Mouse (Mus musculus) embryonic fibroblast, embryonic 13.5 days (primary cell): Measurements from ENCODE around the gene Rbms1. TPM values are rescaled to one million over a fixed set of nuclear protein-coding genes. Genes with fewer than 3 reads are reported as not detected.

Experiments
- H3K27ac ChIP-seq: 2 replicates; pipeline ENCODE4 v1.5.1; 2012; ENCODE audit warnings: low read length, control low read depth, inconsistent platforms; ENCODE audit not compliant: insufficient read depth
- H3K4me1 ChIP-seq: 2 replicates; pipeline ENCODE4 v1.6.1; 2011; ENCODE audit warnings: low read length; ENCODE audit not compliant: control insufficient read depth, insufficient read depth
- H3K4me3 ChIP-seq: 2 replicates; pipeline ENCODE4 v1.5.1; 2011; ENCODE audit warnings: mild to moderate bottlenecking, control low read depth, low read length; ENCODE audit not compliant: insufficient read depth
- CTCF ChIP-seq: IDR thresholded peaks from 2 replicates; pipeline ENCODE4 v1.5.1; 2011; ENCODE audit warnings: mild to moderate bottlenecking, control low read depth, low read length, moderate library complexity, borderline replicate concordance; ENCODE audit not compliant: insufficient read depth
- POLR2A ChIP-seq: IDR thresholded peaks from 2 replicates; pipeline ENCODE4 v1.6.1; 2011; ENCODE audit warnings: low read depth, mild to moderate bottlenecking, control low read depth, low read length, moderate library complexity
- polyA plus RNA-seq: library from polyadenylated mRNA; stranded (reverse); fragments of >200 nt; gene quantifications from 2 replicates; pipeline ENCODE4 v1.2.4, GENCODE M21; 2011; ENCODE audit warnings: low read depth; ENCODE audit not compliant: missing spikeins, insufficient read length

The Rbms1 gene
- polyA plus RNA-seq, 1 experiment = 222 TPM

DNA sequence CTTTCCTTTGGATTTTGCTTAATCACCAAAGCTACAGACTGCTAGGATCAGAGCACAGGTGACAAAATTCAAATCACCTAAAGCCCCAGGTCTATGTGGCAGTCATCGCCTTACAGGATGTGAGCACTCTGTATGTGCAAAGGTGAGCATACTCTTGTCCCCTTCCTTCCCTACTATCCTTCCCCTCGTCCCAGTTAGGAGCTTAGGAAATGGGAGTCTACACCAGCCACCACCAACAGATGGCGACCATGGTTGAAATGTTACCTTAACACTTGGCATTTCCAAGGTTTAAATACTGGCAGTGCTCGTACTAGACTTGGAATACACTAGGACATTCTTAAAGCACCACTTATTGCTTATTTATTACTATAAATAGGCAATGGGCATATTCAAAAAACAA lies 160.8 kb downstream of the Rbms1 start:
- H3K4me3 ChIP-seq = no peak overlapping the region
- H3K27ac ChIP-seq = no peak overlapping the region
- peaks cover 14% of the 10 kb centered on the region for H3K4me1 ChIP-seq
- TF ChIP-seq CTCF (no peak), POLR2A (no peak)

DNA sequence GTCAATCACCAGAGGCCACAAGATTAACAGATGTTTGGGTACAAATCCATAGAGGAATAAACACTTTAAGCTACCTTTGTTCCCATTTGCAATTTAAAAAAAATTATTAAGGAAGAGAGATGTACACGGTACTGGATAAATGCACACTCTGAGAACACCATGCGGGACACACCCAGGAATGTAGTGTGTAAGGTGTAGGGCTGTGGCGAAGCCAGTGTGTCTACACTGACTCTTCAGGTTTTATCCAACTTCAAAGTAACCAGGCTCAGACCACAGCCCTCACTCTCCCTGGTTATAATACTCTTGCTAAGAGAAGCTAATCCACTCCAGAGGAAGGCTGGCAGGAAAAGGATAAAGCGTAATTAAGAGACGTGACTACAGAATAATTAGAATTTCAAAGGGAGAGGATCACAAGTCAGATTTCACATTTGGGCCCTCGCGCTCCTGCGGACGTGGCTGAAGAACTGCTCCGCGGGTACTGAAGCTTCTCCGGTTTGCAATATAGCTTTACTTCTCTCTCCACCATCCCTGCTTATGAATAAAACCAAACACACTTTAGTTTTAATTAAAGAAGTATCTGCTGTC lies 161.3 kb downstream of the Rbms1 start:
- no peak overlapping the region for H3K4me3 ChIP-seq
- no peak overlapping the region for H3K27ac ChIP-seq
- peaks cover 11% of the 10 kb centered on the region for H3K4me1 ChIP-seq

DNA sequence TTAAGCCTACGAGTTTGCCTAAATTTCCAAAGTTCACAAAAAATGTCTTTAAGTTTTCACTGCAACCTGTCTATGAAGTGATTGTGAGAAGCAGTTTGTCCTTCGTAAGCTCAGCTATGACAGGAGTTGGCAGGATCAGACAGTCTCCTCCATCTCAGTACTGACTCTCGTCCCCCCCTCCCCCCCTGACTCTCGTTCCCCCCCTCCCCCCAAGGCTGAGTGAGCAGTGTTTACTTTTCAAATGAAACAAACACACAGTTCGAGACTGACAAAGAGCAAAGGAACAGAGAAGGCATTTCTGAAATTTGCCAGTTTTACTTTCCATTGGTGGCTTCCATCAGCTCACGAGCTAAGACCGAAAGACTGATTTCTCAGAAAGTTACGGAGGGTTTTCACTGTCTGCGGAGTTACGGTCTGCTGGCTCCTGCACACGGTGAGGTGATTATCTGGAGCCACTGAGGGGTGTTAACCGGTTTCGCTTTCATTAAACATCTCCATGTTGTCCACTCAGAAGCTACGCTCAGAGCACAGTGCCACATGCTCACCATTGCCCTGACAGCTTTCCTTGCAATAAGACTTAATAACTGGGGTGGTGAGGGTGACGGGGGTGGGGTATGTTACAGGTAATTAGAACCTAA lies 162.0 kb downstream of the Rbms1 start:
- no peak overlapping the region for H3K4me3 ChIP-seq
- no peak overlapping the region for H3K27ac ChIP-seq
- peaks cover 11% of the 10 kb centered on the region for H3K4me1 ChIP-seq
- TF ChIP-seq POLR2A (no peak), CTCF (no peak)

More for the DNA sequence above, 161.3 kb downstream of the Rbms1 start:
- no peak for TF ChIP-seq CTCF
- TF ChIP-seq POLR2A = no peak

DNA sequence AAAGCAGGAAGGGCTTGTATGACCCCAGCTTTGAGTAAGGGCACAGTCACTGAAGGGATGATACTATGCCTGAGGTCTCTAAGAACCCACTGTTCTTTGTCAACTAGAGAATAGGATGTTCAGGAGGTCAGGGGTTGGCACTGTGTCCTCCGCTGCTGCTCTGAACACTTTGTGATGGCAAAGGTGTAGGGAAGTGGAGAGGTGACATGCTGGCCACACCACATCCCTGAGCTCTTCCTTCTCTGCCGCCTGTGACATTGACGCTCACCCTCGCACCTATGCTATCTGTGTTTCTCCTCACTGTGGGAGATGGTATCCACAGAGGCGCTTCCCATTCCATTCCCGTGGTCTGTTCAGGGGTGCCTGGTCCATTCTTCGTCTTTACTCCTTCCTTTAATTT lies 163.2 kb downstream of the Rbms1 start:
- Histone ChIP-seq H3K4me3 (no peak overlapping the region), H3K4me1 (peaks cover 9% of the 10 kb centered on the region; the same call in 1 of the 2 replicates), H3K27ac (no peak overlapping the region)
- TF ChIP-seq CTCF (no peak), POLR2A (no peak)

DNA sequence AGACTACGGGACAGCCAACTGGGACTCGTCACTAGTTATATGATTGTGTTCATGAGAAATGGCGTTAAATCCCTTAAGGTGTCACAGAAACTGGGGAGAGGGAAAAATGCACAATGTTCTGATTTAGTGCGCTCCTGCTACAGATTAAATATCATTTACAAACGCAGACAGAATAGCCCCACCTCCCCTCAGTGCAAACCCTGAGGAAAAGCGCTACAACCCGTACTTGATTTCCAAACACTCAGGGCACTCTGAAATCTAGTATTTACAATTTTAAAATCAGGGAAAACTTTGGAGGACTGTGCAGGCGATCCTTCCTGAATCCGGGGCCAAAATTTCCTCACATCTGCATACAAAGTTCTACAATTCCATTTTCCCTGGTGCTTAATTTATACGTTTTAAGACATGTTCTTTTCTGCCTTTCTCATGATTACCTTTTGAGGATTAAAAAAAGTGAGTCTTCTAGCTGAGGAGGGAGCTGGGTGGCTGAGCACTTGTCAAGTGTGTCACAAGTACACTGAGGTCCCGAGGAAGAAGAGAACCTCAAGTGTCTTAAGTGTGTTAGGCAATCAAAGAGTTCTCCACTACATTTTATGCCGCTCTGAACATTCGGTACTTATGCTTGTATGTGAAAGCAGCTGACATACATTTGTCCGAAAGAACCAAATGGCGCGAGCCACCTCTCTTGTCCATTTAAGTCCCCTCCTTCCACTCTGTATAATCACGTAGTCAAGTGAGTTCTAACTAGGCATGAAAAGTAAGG lies 164.0 kb downstream of the Rbms1 start:
- peaks cover 5% of the 10 kb centered on the region; the same call in 1 of the 2 replicates for H3K4me1 ChIP-seq

DNA sequence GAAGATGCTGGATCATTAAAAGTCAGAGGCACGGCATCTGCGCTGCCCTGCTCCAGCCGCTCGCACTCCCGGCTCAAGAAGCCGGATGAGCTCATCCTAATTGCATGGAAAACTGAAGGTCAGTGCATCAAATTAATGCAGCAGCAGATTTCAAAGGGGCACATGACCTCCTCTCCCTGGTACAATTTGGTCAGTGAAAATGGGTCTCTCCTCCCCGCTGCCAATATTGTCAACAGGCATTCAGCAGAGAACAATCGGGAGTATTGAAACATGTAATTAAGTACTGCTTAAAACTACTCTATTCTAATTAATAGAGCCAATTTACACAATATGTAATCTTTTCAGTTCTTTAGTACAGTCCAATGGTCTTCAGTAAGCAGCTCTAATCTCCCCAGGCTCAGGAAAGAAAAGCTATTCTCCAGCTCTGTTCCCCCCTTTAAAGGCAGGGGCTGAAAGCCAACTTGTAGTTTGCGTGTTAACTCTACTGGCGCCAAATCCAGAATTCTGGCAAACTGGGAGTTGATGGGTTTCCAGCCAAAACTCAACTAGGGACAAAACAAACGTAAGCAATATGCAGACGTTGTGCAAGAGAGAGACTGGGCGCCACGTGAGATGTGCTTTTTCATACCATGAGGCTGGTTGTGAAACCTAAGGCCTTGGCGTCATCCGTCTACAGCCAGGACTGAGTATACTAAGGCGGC lies 165.9 kb downstream of the Rbms1 start:
- no peak overlapping the region for H3K4me3 ChIP-seq
- no peaks in the 10 kb centered on the region for H3K4me1 ChIP-seq
- TF ChIP-seq POLR2A = no peak
- no peak for TF ChIP-seq CTCF
- H3K27ac ChIP-seq = no peak overlapping the region

More for the DNA sequence above, 164.0 kb downstream of the Rbms1 start:
- Histone ChIP-seq H3K27ac (no peak overlapping the region), H3K4me3 (no peak overlapping the region)
- TF ChIP-seq CTCF = no peak
- no peak for TF ChIP-seq POLR2A

DNA sequence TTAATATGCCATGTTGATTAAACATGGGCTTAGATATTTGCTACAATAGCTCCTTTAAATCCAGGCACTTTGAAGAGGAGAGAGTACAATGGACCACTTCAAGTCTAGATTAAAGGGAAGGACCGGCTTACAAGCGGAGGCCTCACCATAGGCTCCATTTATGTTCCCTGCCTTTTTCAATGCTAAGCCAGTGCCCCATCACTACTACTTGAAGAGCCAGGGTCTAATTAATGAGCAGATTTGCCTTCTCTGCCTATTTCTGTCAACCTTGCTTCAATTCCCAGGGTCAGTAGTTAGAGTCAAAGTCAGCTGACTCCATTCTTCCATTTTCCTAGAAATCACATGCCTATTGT lies 166.4 kb downstream of the Rbms1 start:
- no peak overlapping the region for H3K27ac ChIP-seq
- H3K4me1 ChIP-seq = no peaks in the 10 kb centered on the region
- TF ChIP-seq POLR2A (no peak), CTCF (no peak)
- no peak overlapping the region for H3K4me3 ChIP-seq

DNA sequence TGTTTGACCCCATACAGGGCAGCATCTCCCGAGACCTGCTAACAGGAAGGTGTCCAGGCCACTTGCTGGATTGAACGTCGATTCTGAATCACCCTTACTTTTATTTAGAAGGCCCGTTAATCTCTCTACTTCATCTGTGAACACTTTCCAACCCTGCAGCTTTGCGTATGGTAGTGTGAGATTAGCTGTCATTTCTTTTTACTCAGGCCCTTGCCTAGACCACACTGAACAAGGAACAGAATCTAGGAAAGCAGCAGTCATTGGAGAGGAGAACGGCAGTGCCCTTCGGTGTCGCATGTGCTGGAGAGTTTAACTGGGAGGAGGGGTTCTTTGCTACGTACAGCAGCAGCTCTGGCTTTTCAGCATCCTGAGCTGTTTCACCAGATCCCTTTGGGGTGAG lies 167.1 kb downstream of the Rbms1 start:
- Histone ChIP-seq H3K4me3 (no peak overlapping the region), H3K4me1 (no peaks in the 10 kb centered on the region), H3K27ac (no peak overlapping the region)
- TF ChIP-seq CTCF (no peak), POLR2A (no peak)

DNA sequence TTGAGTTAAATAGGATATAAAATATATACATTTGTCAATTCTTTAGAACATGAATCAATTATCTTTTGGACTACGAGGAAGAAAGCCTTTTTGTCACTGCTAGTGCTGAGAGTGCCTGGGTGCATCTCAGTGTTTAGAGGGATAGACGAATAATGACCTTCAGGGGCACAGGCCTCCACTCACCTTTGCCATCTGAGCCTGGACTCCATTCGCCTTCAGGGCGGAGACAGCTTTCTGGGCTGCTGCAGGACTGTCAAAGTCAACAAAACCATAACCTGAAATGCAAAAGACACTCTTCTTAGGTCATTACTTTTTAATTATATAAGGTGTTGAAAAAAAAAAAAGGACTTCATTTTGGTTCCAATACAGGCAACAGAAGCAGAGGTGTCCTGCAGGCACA lies 170.5 kb downstream of the Rbms1 start:
- H3K4me1 ChIP-seq = no peaks in the 10 kb centered on the region; the same call in 1 of the 2 replicates
- no peak for TF ChIP-seq CTCF
- TF ChIP-seq POLR2A = no peak
- no peak overlapping the region for H3K27ac ChIP-seq
- no peak overlapping the region for H3K4me3 ChIP-seq

DNA sequence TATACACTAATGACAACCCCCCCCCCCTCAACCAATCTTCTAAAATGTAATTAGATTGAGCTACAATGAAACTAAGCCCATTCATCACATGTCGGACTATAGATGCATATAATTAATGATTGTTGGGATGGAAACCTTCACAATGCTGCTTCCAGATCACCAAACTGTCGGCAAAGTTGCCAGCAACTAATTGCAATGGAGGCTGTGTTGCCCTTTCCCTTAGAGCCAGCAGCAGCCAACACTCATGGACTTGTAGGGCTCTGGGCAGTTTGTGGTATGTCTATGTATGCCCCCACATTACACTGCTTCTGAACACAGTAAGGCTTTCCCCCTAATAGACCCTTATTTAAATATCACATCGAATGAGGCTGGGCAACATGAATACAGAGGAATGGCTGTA lies 173.9 kb downstream of the Rbms1 start:
- Histone ChIP-seq H3K4me1 (peaks cover 9% of the 10 kb centered on the region), H3K27ac (no peak overlapping the region), H3K4me3 (no peak overlapping the region)
- TF ChIP-seq CTCF (no peak), POLR2A (no peak)
